Mouse (Mus musculus) liver, adult 2 months (tissue): ENCODE measurements at regions not wholly inside any gene's neighbourhood (a gene's known extent, or its start where the extent isn't known, plus 50 kb on each side); places are given as distances from the start of the nearest gene placed in this dataset.

ENCODE experiments used
- CTCF ChIP-seq: fragments of 200-500 bp; IDR thresholded peaks from 2 replicates; pipeline ENCODE4 v1.5.1; 2011; ENCODE audit warnings: low read depth, low read length, control low read depth
- POLR2A ChIP-seq: fragments of 200-500 bp; IDR thresholded peaks from 2 replicates; pipeline ENCODE4 v1.6.1; 2011; ENCODE audit warnings: low read length, control low read depth; ENCODE audit not compliant: insufficient read depth; ENCODE audit errors: extremely low read depth

- no peak for TF ChIP-seq CTCF
- TF ChIP-seq POLR2A, result no peak
Observed at GRCm38 (mm10) chr12:25299603-25300471, 202.9 kb upstream of the Id2 start.
